Mouse (Mus musculus): ENCODE results near the gene Gnb3. TPM values are rescaled to one million over a fixed set of nuclear protein-coding genes. Genes with fewer than 3 reads are reported as not detected.

Gnb3 gene
- polyA plus RNA-seq, 1 experiment from 2014 or later: 0.09 TPM

- ChIA-PET POLR2A (interaction anchor here (1.4 kb wide), 1 partner anchor 138 kb away, joined by 3 read pairs; the partner anchor contains the start of gene Pianp), CTCF (interaction anchor here (1.2 to 2.1 kb wide), 4 partner anchors 32 to 149 kb away, joined by 3 to 20 read pairs (median 6); partner anchors contain the start of gene Mlf2)
- H3K27me3 ChIP-seq: no peaks in the 10 kb centered on the region
- in situ Hi-C loops (cut with MboI; ENCODE audit: low pct_unique_long_range_greater_than_20kb): no loop called here
- ATAC-seq (no peak), DNase-seq (ENCODE audit: low read depth, low spot score) (no peak)
- TF ChIP-seq CTCF (IDR thresholded peaks at IDR 0.05): no peak
These were observed 18.7 kb upstream of the Gnb3 start for GRCm38 (mm10) chr6:124858561-124859318.

- TF ChIP-seq CTCF (IDR thresholded peaks at IDR 0.05): no peak
- no peaks in the 10 kb centered on the region for H3K27me3 ChIP-seq
- CTCF ChIA-PET: interaction anchor here (0.6 kb wide), 1 partner anchor 416 kb away, joined by 3 read pairs; no protein-coding TSS in a partner anchor
- POLR2A ChIA-PET: no interaction called here
- in situ Hi-C loops (cut with MboI; ENCODE audit: low pct_unique_long_range_greater_than_20kb): no loop called here
- ATAC-seq (no peak), DNase-seq (ENCODE audit: low read depth, low spot score) (no peak)
These were observed 17.9 kb upstream of the Gnb3 start for GRCm38 (mm10) chr6:124857840-124858530.

GRCm38 (mm10) chr6:124856916-124857839, 17.1 kb upstream of the Gnb3 start, which contains the start of gene P3h3:
TSS of gene P3h3 (minus strand) at chr6:124857752.
- POLR2A ChIA-PET: interaction anchor here (0.6 kb wide), 1 partner anchor 55 kb away, joined by 6 read pairs; no protein-coding TSS in a partner anchor
- CTCF ChIA-PET: interaction anchor here (0.6 to 1.2 kb wide), 3 partner anchors 11 to 417 kb away, joined by 3 to 7 read pairs (median 3); partner anchors contain the start of gene Mlf2
- H3K27me3 ChIP-seq: no peaks in the 10 kb centered on the region
- in situ Hi-C loops (cut with MboI; ENCODE audit: low pct_unique_long_range_greater_than_20kb): no loop called here
- no peak for DNase-seq (ENCODE audit: low read depth, low spot score)
- TF ChIP-seq CTCF (IDR thresholded peaks at IDR 0.05): no peak
- ATAC-seq: peak; percentile 62

GRCm38 (mm10) chr6:124856321-124856720, 16.2 kb upstream of the Gnb3 start:
- no peak for TF ChIP-seq CTCF (IDR thresholded peaks at IDR 0.05)
- ATAC-seq (no peak), DNase-seq (ENCODE audit: low read depth, low spot score) (no peak)
- POLR2A ChIA-PET: interaction anchor here (0.6 kb wide), 1 partner anchor 56 kb away, joined by 6 read pairs; no protein-coding TSS in a partner anchor
- CTCF ChIA-PET: interaction anchor here (1.0 to 1.3 kb wide), 3 partner anchors 10 to 74 kb away, joined by 3 to 7 read pairs (median 3); partner anchors contain the start of gene Mlf2
- no peaks in the 10 kb centered on the region for H3K27me3 ChIP-seq
- in situ Hi-C loops (cut with MboI; ENCODE audit: low pct_unique_long_range_greater_than_20kb): no loop called here

GRCm38 (mm10) chr6:124854647-124855046, 14.6 kb upstream of the Gnb3 start:
- ATAC-seq: no peak
- no peak for DNase-seq (ENCODE audit: low read depth, low spot score)
- no peak for TF ChIP-seq CTCF (IDR thresholded peaks at IDR 0.05)
- in situ Hi-C loops (cut with MboI; ENCODE audit: low pct_unique_long_range_greater_than_20kb): no loop called here
- H3K27me3 ChIP-seq: no peaks in the 10 kb centered on the region
- ChIA-PET CTCF (no interaction called here), POLR2A (interaction anchor here (0.7 kb wide), 1 partner anchor 230 kb away, joined by 4 read pairs; no protein-coding TSS in a partner anchor)

GRCm38 (mm10) chr6:124850535-124850934, 10.5 kb upstream of the Gnb3 start:
- in situ Hi-C loops (cut with MboI; ENCODE audit: low pct_unique_long_range_greater_than_20kb): no loop called here
- no peak for TF ChIP-seq CTCF (IDR thresholded peaks at IDR 0.05)
- DNase-seq (ENCODE audit: low read depth, low spot score): no peak
- ATAC-seq: no peak
- ChIA-PET POLR2A (no interaction called here), CTCF (interaction anchor here (1.3 to 1.5 kb wide), 2 partner anchors 10 to 17 kb away, joined by 4 to 5 read pairs; no protein-coding TSS in a partner anchor)
- H3K27me3 ChIP-seq: no peaks in the 10 kb centered on the region

- CTCF ChIA-PET: interaction anchor here (0.6 to 1.9 kb wide), 12 partner anchors 9 to 146 kb away, joined by 3 to 15 read pairs (median 3); partner anchors contain the start of genes Cdca3 and Usp5
These were observed 7.2 kb upstream of the Gnb3 start for GRCm38 (mm10) chr6:124847305-124847704.

GRCm38 (mm10) chr6:124839805-124840204, 270 bp downstream of the Gnb3 start:
- CTCF ChIA-PET: interaction anchor here (1.4 kb wide), 1 partner anchor 10 kb away, joined by 3 read pairs; the partner anchor contains the start of gene Cdca3
- DNase-seq (ENCODE audit: low read depth, low spot score): no peak
- ATAC-seq: no peak
- no peaks in the 10 kb centered on the region for H3K27me3 ChIP-seq
- in situ Hi-C loops (cut with MboI; ENCODE audit: low pct_unique_long_range_greater_than_20kb): no loop called here
- POLR2A ChIA-PET: interaction anchor here (0.7 kb wide), 1 partner anchor 266 kb away, joined by 3 read pairs; no protein-coding TSS in a partner anchor
- no peak for TF ChIP-seq CTCF (IDR thresholded peaks at IDR 0.05)

More at GRCm38 (mm10) chr6:124847305-124847704, 7.2 kb upstream of the Gnb3 start:
- no peak for TF ChIP-seq CTCF (IDR thresholded peaks at IDR 0.05)
- ATAC-seq: no peak
- POLR2A ChIA-PET: interaction anchor here (0.7 kb wide), 2 partner anchors 38 to 57 kb away, joined by 3 read pairs; no protein-coding TSS in a partner anchor
- in situ Hi-C loops (cut with MboI; ENCODE audit: low pct_unique_long_range_greater_than_20kb): no loop called here
- H3K27me3 ChIP-seq: no peaks in the 10 kb centered on the region
- no peak for DNase-seq (ENCODE audit: low read depth, low spot score)

- CTCF ChIA-PET: interaction anchor here (3.0 kb wide), 1 partner anchor 11 kb away, joined by 15 read pairs; no protein-coding TSS in a partner anchor
- in situ Hi-C loops (cut with MboI; ENCODE audit: low pct_unique_long_range_greater_than_20kb): no loop called here
- ATAC-seq (no peak), DNase-seq (ENCODE audit: low read depth, low spot score) (no peak)
- POLR2A ChIA-PET: no interaction called here
- no peaks in the 10 kb centered on the region for H3K27me3 ChIP-seq
- TF ChIP-seq CTCF (IDR thresholded peaks at IDR 0.05): no peak
These were observed 3.7 kb downstream of the Gnb3 start for GRCm38 (mm10) chr6:124836411-124836810.

All from Patski (cell line).